Mouse (Mus musculus) forebrain, postnatal 0 days (tissue): ENCODE measurements around the gene Ccdc184. TPM values are rescaled to one million over a fixed set of nuclear protein-coding genes. Genes with fewer than 3 reads are reported as not detected.
A peak's percentile ranks its signal among the peaks of the same experiment; 100 is the strongest.

Experiments used
- ATAC-seq: fragments of 200-750 bp; cut with Nextera tagmentation; 2 replicates; pipeline ENCODE4 v1.8.0; 2017; ENCODE audit warnings: mild to moderate bottlenecking, moderate library complexity
- DNase-seq: peaks from one replicate; pipeline ENCODE4 v3.0.0-alpha.2; 2015
- H3K27ac ChIP-seq: fragments of 300-500 bp; sonication (generic); 2 replicates; pipeline ENCODE4 v1.5.1; 2014; ENCODE audit warnings: low read depth, mild to moderate bottlenecking, antibody characterized with exemption, low read length, moderate library complexity, mixed read lengths
- H3K27me3 ChIP-seq: fragments of 300-500 bp; sonication (generic); 2 replicates; pipeline ENCODE4 v1.6.1; 2014; ENCODE audit warnings: mild to moderate bottlenecking, low read length, mixed read lengths; ENCODE audit not compliant: insufficient read depth
- H3K36me3 ChIP-seq: fragments of 300-500 bp; sonication (generic); 2 replicates; pipeline ENCODE4 v1.6.1; 2014; ENCODE audit warnings: mild to moderate bottlenecking, moderate library complexity; ENCODE audit not compliant: insufficient read depth
- H3K4me1 ChIP-seq: fragments of 300-500 bp; sonication (generic); 2 replicates; pipeline ENCODE4 v1.6.1; 2014; ENCODE audit warnings: antibody characterized with exemption; ENCODE audit not compliant: insufficient read depth
- H3K4me2 ChIP-seq: fragments of 300-500 bp; sonication (generic); 2 replicates; pipeline ENCODE4 v1.6.1; 2014; ENCODE audit warnings: low read depth, mild to moderate bottlenecking, moderate library complexity
- H3K4me3 ChIP-seq: fragments of 300-500 bp; sonication (generic); 2 replicates; pipeline ENCODE4 v1.5.1; 2014; ENCODE audit warnings: low read depth, low read length, mixed read lengths
- H3K9ac ChIP-seq: fragments of 300-500 bp; sonication (generic); 2 replicates; pipeline ENCODE4 v1.6.1; 2014; ENCODE audit warnings: mild to moderate bottlenecking
- H3K9me3 ChIP-seq: fragments of 300-500 bp; sonication (generic); 2 replicates; pipeline ENCODE4 v1.6.1; 2016; ENCODE audit warnings: low read length
- CTCF ChIP-seq: sonication (generic); IDR thresholded peaks from 2 replicates; pipeline ENCODE4 v1.5.1; 2016; ENCODE audit warnings: antibody characterized with exemption, control low read depth, low read depth
- WGBS: fragments of 180-500 bp; shearing (Covaris S2); extraction: QIAGEN DNeasy Blood & Tissue Kit; methylation state at CpG from one replicate; pipeline ENCODE4 v1.1.7; 2014; 5-methylcytosine and 5-hydroxymethylcytosine counted together
- polyA plus RNA-seq: library from polyadenylated mRNA; unstranded; fragments of >200 nt; fragmentation: Nextera tagmentation; extraction: Ambion mirVana; gene quantifications from 2 replicates; pipeline ENCODE4 v1.2.1, GENCODE M21; 2015
- total RNA-seq: library from RNA; depleted of rRNA; stranded (reverse); fragments of >200 nt; gene quantifications from 2 replicates; pipeline ENCODE4 v1.2.3, GENCODE M21; 2014

Gene Ccdc184
- total and polyA plus RNA-seq, 2 experiments from 2014 or later: 66.0 to 68.9 TPM

GRCm38 (mm10) chr15:98134034-98134433, 32.9 kb upstream of the Ccdc184 start:
- Histone ChIP-seq H3K4me3 (no peak overlapping the region), H3K27ac (peak overlapping the region; percentile 48; the same call in 1 of the 2 replicates), H3K4me2 (no peak overlapping the region), H3K4me1 (no peaks in the 10 kb centered on the region), H3K9me3 (no peaks in the 10 kb centered on the region), H3K36me3 (peaks cover 84% of the 10 kb centered on the region), H3K9ac (no peak overlapping the region), H3K27me3 (no peaks in the 10 kb centered on the region)
- TF ChIP-seq CTCF: no peak
- DNase-seq (peak; percentile 7), ATAC-seq (peak; percentile 45; the same call in 1 of the 2 replicates)
- WGBS: 74% methylated on average over 4 of the region's 4 CpGs

GRCm38 (mm10) chr15:98134666-98135065, 32.3 kb upstream of the Ccdc184 start:
- no peaks in the 10 kb centered on the region for H3K4me1 ChIP-seq
- H3K4me3 ChIP-seq: no peak overlapping the region
- H3K27ac ChIP-seq: peak overlapping the region; percentile 48; the same call in 1 of the 2 replicates
- no peak for TF ChIP-seq CTCF
- H3K9ac ChIP-seq: no peak overlapping the region
- DNase-seq (peak; percentile 3), ATAC-seq (peak; percentile 50)
- H3K9me3 ChIP-seq: no peaks in the 10 kb centered on the region
- H3K36me3 ChIP-seq: peaks cover 82% of the 10 kb centered on the region
- 50% methylated on average over 3 of the region's 3 CpGs for WGBS
- no peaks in the 10 kb centered on the region for H3K27me3 ChIP-seq
- no peak overlapping the region for H3K4me2 ChIP-seq

GRCm38 (mm10) chr15:98135671-98136070, 31.3 kb upstream of the Ccdc184 start:
- H3K36me3 ChIP-seq: peaks cover 76% of the 10 kb centered on the region
- no peak overlapping the region; the same call in 1 of the 2 replicates for H3K27ac ChIP-seq
- 92% methylated on average over 13 of the region's 13 CpGs for WGBS

GRCm38 (mm10) chr15:98136871-98137270, 30.1 kb upstream of the Ccdc184 start:
- Histone ChIP-seq H3K4me2 (no peak overlapping the region), H3K4me1 (no peaks in the 10 kb centered on the region), H3K9me3 (no peaks in the 10 kb centered on the region), H3K9ac (no peak overlapping the region), H3K4me3 (no peak overlapping the region), H3K36me3 (peaks cover 74% of the 10 kb centered on the region), H3K27me3 (no peaks in the 10 kb centered on the region), H3K27ac (no peak overlapping the region)
- no peak for ATAC-seq
- no peak for TF ChIP-seq CTCF
- DNase-seq: no peak
- 95% methylated on average over 9 of the region's 9 CpGs for WGBS

More at GRCm38 (mm10) chr15:98135671-98136070, 31.3 kb upstream of the Ccdc184 start:
- TF ChIP-seq CTCF: no peak
- H3K9me3 ChIP-seq: no peaks in the 10 kb centered on the region
- DNase-seq (no peak), ATAC-seq (no peak)
- H3K27me3 ChIP-seq: no peaks in the 10 kb centered on the region
- H3K4me2 ChIP-seq: no peak overlapping the region
- H3K4me1 ChIP-seq: no peaks in the 10 kb centered on the region
- H3K9ac ChIP-seq: no peak overlapping the region
- H3K4me3 ChIP-seq: no peak overlapping the region

- ATAC-seq: no peak
- no peak for TF ChIP-seq CTCF
- 78% methylated on average over 7 of the region's 7 CpGs for WGBS
- no peak for DNase-seq
- Histone ChIP-seq H3K27me3 (no peaks in the 10 kb centered on the region), H3K9ac (no peak overlapping the region), H3K4me1 (peaks cover 3% of the 10 kb centered on the region; the same call in 1 of the 2 replicates), H3K4me2 (no peak overlapping the region), H3K27ac (no peak overlapping the region), H3K4me3 (no peak overlapping the region), H3K9me3 (no peaks in the 10 kb centered on the region), H3K36me3 (peaks cover 54% of the 10 kb centered on the region)
These were observed 27.2 kb upstream of the Ccdc184 start for GRCm38 (mm10) chr15:98139763-98140162.

- TF ChIP-seq CTCF: no peak
- Histone ChIP-seq H3K9me3 (no peaks in the 10 kb centered on the region), H3K36me3 (peaks cover 43% of the 10 kb centered on the region), H3K4me1 (peaks cover 5% of the 10 kb centered on the region; the same call in 1 of the 2 replicates), H3K4me3 (no peak overlapping the region), H3K27ac (no peak overlapping the region), H3K27me3 (no peaks in the 10 kb centered on the region), H3K4me2 (no peak overlapping the region), H3K9ac (no peak overlapping the region)
- ATAC-seq: no peak
- DNase-seq: no peak
- 94% methylated on average over 5 of the region's 5 CpGs for WGBS
These were observed 26.1 kb upstream of the Ccdc184 start for GRCm38 (mm10) chr15:98140809-98141208.

GRCm38 (mm10) chr15:98142515-98142914, 24.4 kb upstream of the Ccdc184 start:
- no peak for DNase-seq
- 90% methylated on average over 10 of the region's 10 CpGs for WGBS

More at GRCm38 (mm10) chr15:98142515-98142914, 24.4 kb upstream of the Ccdc184 start:
- peaks cover 5% of the 10 kb centered on the region; the same call in 1 of the 2 replicates for H3K4me1 ChIP-seq
- no peak overlapping the region for H3K9ac ChIP-seq
- no peak overlapping the region for H3K4me2 ChIP-seq
- no peak overlapping the region for H3K4me3 ChIP-seq
- H3K27ac ChIP-seq: no peak overlapping the region
- no peaks in the 10 kb centered on the region for H3K9me3 ChIP-seq
- no peaks in the 10 kb centered on the region for H3K27me3 ChIP-seq
- H3K36me3 ChIP-seq: peaks cover 29% of the 10 kb centered on the region
- no peak for ATAC-seq
- no peak for TF ChIP-seq CTCF
